Mouse (Mus musculus): ENCODE results near the gene Dnah8.
"Not testable (repeated sequence)": the region's sequence is repeated elsewhere in the genome, so short reads cannot be mapped to it uniquely, and the experiment has no call there.

Gene Dnah8

GRCm38 (mm10) chr17:30609980-30610307, 14.2 kb upstream of the Dnah8 start:
- DNase-seq: no peak

DNA sequence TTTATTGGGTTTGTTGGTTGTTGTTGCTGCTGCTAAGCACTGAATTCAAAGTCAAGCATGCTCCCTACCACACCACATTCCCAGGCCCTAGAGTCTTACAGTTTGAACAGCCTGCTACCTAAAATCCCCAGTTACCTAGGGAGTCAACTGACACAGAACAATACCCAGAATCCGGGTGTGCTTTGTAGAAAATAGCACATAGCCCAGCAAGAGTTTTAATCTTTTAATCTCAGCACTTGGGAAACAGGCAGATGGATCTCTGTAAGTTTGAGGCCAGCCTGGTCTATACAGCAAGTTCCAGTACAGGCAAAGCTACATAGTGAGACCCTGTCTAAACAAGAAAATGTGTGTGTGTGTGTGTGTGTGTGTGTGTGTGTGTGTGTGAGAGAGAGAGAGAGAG, 13.4 kb upstream of the Dnah8 start:
- no peak for DNase-seq

GRCm38 (mm10) chr17:30611221-30612074, 12.7 kb upstream of the Dnah8 start:
- no peak for DNase-seq

GRCm38 (mm10) chr17:30612075-30612859, 11.9 kb upstream of the Dnah8 start:
- peak; percentile 99 to 100 for DNase-seq

DNA sequence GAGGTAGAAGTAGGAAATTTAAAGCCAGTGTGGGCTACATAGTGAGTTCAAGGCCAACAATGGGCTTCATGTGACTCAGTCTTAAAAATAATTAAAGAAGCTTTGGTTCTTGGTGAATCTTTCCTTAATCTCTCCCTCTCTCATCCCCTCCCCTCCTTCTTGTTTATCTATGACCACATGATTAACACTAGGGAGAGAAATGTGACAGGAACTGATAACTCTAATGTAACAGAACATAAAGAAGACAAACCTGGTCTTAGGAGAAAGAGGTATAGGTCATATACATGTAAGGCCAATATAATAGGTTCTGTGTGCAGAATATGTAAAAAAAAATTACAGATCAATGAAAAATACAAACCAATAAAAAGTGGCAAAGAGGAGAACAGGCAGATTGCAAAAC, 10.8 kb upstream of the Dnah8 start:
- DNase-seq: no peak

GRCm38 (mm10) chr17:30616203-30616602, 8.0 kb upstream of the Dnah8 start:
- DNase-seq: no peak

DNA sequence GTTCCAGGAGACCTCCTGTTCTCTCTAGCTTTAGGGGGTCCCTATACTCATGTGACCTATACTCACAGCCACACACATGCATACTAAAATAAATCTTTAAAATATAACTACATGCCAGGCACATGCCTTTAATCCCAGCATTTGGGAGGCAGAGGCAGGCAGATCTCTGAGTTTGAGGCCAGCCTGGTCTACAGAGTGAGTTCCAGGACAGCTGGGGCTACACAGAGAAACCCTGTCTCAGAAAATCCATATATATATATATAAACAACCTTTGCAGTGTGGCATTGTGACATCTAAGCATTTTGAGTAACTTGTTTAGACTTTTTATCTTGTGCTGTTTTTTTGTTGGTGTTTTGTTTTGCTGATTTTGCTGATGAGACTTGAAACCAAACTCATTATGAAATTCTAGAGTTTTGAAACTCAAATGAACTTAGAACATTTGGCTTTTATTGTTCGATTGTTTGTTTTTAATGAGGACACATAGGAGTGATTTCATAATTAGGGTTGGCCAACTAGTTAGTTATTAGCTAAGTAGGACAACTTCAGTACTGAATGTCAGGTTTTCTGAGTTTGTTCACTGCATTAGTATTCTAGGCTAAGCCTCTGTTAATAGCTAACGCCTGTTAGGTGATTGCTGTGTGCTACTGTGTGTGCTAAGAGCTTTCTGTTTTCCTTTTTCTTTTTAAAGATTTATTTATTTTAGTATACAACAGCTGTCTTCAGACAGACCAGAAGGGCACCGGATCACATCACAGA, 5.8 kb upstream of the Dnah8 start:
- no peak for DNase-seq

- no peak for DNase-seq
Measured at GRCm38 (mm10) chr17:30619153-30619552, 5.0 kb upstream of the Dnah8 start.

DNA sequence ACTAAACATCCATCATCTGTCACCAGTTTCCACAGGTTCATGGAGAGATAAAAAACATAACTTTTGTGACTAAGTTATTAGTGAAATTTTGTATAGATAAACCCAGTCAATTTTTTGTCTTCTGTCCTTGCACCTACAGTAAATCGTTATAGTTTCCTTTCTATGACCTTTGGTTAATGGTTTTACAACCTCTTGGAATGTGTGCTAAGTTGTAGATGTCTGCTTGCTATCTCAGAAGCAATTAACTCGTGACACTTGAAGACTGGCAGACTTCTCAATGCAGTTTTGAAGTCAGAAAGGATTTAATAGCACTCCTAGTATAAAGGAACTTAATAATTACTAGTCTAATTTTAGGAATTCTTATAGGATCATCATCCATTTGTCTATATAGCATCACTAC, 3.6 kb upstream of the Dnah8 start:
- DNase-seq: no peak

DNA sequence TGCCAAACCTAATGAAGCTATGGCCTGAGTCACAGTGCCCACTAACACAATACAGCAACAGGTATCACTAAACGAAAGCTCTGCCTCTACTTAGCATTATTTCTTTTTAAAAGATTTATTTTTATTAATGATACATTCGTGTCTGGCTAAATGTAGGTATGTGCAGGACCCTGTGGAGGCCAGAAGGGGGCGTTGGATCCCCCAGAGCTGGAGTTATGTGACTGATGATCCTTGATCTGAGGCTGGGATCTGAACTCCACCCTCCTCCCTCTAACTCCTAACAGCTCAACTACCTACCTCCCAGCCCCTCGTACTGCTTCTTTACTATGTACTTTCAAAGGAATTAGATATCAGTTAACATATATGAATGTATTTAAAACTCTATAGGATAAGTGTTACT, 2.7 kb upstream of the Dnah8 start:
- no peak for DNase-seq

- no peak for DNase-seq
Measured at GRCm38 (mm10) chr17:30623200-30623599, 954 bp upstream of the Dnah8 start.

DNA sequence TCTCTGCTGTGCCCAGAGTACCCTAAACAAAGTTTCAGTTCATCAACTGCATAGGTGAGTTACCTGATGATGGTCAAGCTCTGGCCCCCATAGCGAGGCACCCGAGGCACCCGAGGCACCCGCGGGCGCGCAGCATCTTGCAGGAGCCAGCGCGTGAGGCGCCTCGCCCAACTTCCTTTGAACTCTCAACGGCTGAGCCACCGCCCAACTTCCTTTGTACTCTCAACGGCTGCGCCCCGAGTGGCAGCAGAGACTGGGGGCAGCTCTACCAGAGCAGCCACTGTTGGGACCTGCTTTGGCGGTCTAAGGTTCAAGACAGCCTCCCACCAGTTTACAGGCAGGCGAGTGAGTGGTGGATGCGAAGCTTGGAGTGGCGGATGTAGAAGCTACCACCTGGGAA, 2.6 kb downstream of the Dnah8 start, which contains the start of gene Glo1:
Gene Glo1 (minus strand): TSS at position 153 of the 400 bp plus-strand sequence.
- not testable (repeated sequence) for DNase-seq

- DNase-seq: no peak
Measured at GRCm38 (mm10) chr17:30635367-30635766, 11.2 kb downstream of the Dnah8 start.

- DNase-seq: no peak
Measured at GRCm38 (mm10) chr17:30637714-30638113, 13.6 kb downstream of the Dnah8 start.

DNA sequence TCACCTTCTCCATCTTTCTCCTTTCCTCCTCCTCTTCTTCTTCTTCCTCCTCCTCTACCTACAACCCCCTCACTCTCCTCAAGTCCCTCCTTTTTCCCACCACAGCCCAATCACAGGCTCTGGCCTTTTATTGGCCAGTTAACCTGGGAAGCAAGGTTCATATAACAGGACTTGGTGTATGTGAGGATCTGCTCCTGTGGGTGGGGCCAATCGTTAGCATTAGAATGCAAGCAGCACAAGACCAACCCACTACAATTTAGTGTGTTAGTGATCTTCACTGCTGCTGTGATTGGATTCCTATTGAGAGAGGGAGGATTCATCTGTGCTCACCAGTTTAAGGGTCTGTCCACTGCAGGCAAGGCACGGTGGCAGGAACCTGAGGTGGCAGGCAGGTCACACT, 14.8 kb downstream of the Dnah8 start:
- no peak for DNase-seq

DNA sequence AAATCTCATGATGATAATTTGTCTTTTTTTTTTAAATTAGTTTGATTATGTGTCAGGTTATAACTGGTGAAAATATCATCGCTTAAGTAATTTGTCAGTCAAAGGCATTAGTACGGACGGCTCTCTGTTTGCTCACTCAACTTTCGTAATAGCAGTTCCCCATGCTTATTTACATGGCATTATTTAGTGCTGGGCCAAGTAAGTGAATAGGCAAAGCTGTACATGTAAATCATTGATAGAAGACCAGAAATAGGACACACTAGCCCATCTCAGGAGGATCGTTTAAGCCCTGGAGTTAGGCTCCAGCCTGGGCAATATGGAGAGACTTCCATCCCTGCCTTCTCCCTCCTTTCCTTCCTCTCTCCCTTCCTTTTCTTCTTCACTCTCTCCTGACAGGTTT, 16.7 kb downstream of the Dnah8 start:
- DNase-seq: no peak

- DNase-seq: no peak
Measured at GRCm38 (mm10) chr17:30648770-30649169, 24.6 kb downstream of the Dnah8 start.

DNA sequence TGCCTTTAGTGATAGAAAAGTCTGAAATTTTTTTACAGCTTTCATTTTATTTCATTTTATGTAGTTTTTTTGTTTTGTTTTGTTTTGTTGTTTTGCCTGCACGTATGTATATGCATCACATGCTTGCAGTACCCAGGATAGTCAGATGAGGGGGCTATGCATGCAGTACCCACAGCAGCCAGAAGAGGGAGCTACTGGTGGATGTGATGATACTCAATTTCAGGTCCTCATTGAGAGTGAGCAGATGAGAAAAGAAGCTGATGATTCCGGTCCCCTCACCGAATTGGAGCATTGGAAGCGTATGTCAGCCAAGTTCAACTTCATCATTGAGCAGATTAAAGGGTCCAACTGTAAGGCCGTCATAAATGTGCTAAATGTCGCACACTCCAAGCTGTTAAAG, 28.9 kb downstream of the Dnah8 start:
- DNase-seq: no peak

- DNase-seq: no peak
Measured at GRCm38 (mm10) chr17:30657530-30658151, 33.5 kb downstream of the Dnah8 start.

GRCm38 (mm10) chr17:30658152-30658544, 34.0 kb downstream of the Dnah8 start:
- DNase-seq: peak; percentile 26 to 48

GRCm38 (mm10) chr17:30662131-30662530, 38.0 kb downstream of the Dnah8 start:
- no peak for DNase-seq

DNA sequence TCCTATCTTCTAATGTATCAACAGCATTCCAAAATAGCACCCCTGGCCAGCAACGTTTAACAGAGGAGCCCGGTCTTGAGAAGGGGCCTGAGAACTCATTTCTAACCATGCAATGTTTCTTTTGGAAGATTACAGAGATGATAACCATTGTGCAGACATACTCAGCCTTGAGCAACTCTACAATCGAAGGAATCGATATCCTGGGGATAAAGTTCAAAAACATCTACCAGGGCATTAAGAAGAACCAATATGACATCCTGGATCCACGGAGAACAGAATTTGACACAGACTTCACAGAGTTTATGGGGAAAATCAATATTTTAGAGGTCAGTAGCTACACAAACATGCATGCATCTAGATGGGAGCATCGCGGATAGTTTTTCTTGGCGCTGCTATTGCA, 39.0 kb downstream of the Dnah8 start:
- DNase-seq: no peak

- no peak for DNase-seq
Measured at GRCm38 (mm10) chr17:30664856-30665255, 40.7 kb downstream of the Dnah8 start.
